Mouse (Mus musculus): Measurements from ENCODE around the gene Olfr1448. TPM values are rescaled to one million over a fixed set of nuclear protein-coding genes. Genes with fewer than 3 reads are reported as not detected.

Gene Olfr1448
- polyA plus RNA-seq, 1 experiment from 2014 or later, result not detected

Other genes starting within 250 kb of the Olfr1448 start
- gene Olfr1443, start 246.3 kb downstream of the Olfr1448 start, polyA plus RNA-seq (2014; fragmentation: Nextera tagmentation; extraction: Ambion mirVana), result not detected in 2 replicates
- not detected in 2 replicates for gene Keg1, start 228.6 kb downstream of the Olfr1448 start, polyA plus RNA-seq (2014; fragmentation: Nextera tagmentation; extraction: Ambion mirVana)
- gene Cntf, start 158.8 kb downstream of the Olfr1448 start, polyA plus RNA-seq (2014; fragmentation: Nextera tagmentation; extraction: Ambion mirVana), result 1.1 TPM in 2 replicates
- gene Zfp91, start 128.3 kb downstream of the Olfr1448 start, polyA plus RNA-seq (2014; fragmentation: Nextera tagmentation; extraction: Ambion mirVana), result 10.4 and 12.0 TPM in 2 replicates
- gene Lpxn, start 128.2 kb downstream of the Olfr1448 start, polyA plus RNA-seq (2014; fragmentation: Nextera tagmentation; extraction: Ambion mirVana), result 1.7 and 2.3 TPM in 2 replicates
- gene Gm5244, start 77.7 kb downstream of the Olfr1448 start, polyA plus RNA-seq (2014; fragmentation: Nextera tagmentation; extraction: Ambion mirVana), result not detected in 2 replicates
- gene Olfr1444, start 67.1 kb downstream of the Olfr1448 start, polyA plus RNA-seq (2014; fragmentation: Nextera tagmentation; extraction: Ambion mirVana), result not detected in 2 replicates
- gene Olfr1445, start 40.6 kb downstream of the Olfr1448 start, polyA plus RNA-seq (2014; fragmentation: Nextera tagmentation; extraction: Ambion mirVana), result not detected in 2 replicates
- gene Olfr1446, start 30.9 kb downstream of the Olfr1448 start, polyA plus RNA-seq (2014; fragmentation: Nextera tagmentation; extraction: Ambion mirVana), result not detected in 2 replicates
- gene Olfr1447, start 20.7 kb downstream of the Olfr1448 start, polyA plus RNA-seq (2014; fragmentation: Nextera tagmentation; extraction: Ambion mirVana), result not detected in 2 replicates
- not detected in 2 replicates for gene Olfr1449, start 6.4 kb upstream of the Olfr1448 start, polyA plus RNA-seq (2014; fragmentation: Nextera tagmentation; extraction: Ambion mirVana)
- not detected in 2 replicates for gene Olfr1450, start 25.8 kb upstream of the Olfr1448 start, polyA plus RNA-seq (2014; fragmentation: Nextera tagmentation; extraction: Ambion mirVana)
- not detected in 2 replicates for gene Olfr1451, start 70.6 kb upstream of the Olfr1448 start, polyA plus RNA-seq (2014; fragmentation: Nextera tagmentation; extraction: Ambion mirVana)
- not detected in 2 replicates for gene Olfr1453, start 103.9 kb upstream of the Olfr1448 start, polyA plus RNA-seq (2014; fragmentation: Nextera tagmentation; extraction: Ambion mirVana)
- not detected in 2 replicates for gene Olfr1454, start 136.2 kb upstream of the Olfr1448 start, polyA plus RNA-seq (2014; fragmentation: Nextera tagmentation; extraction: Ambion mirVana)
- not detected in 2 replicates for gene Olfr1457, start 173.5 kb upstream of the Olfr1448 start, polyA plus RNA-seq (2014; fragmentation: Nextera tagmentation; extraction: Ambion mirVana)
- not detected in 2 replicates for gene Olfr1458, start 182.4 kb upstream of the Olfr1448 start, polyA plus RNA-seq (2014; fragmentation: Nextera tagmentation; extraction: Ambion mirVana)
- gene Olfr1459, start 225.1 kb upstream of the Olfr1448 start, polyA plus RNA-seq (2014; fragmentation: Nextera tagmentation; extraction: Ambion mirVana), result not detected in 2 replicates
- not detected in 2 replicates for gene Olfr1461, start 238.6 kb upstream of the Olfr1448 start, polyA plus RNA-seq (2014; fragmentation: Nextera tagmentation; extraction: Ambion mirVana)